Mouse (Mus musculus): ENCODE data around the gene Myl12a. TPM values are rescaled to one million over a fixed set of nuclear protein-coding genes. Genes with fewer than 3 reads are reported as not detected.

Myl12a gene
- polyA plus RNA-seq, 1 experiment, result 160 TPM

- no peaks in the 10 kb centered on the region for H3K36me3 ChIP-seq (ENCODE audit: control insufficient read depth, insufficient read depth, low read length)
- WGBS, result 65% methylated on average over 5 of the region's 5 CpGs
- H3K27me3 ChIP-seq (replicated peaks; ENCODE audit: control insufficient read depth, insufficient read depth, low read length), result no peaks in the 10 kb centered on the region
- H3K27ac ChIP-seq (ENCODE audit: insufficient read depth, low read depth, low read length), result no peak overlapping the region
- no peak for DNase-seq
- no peak for TF ChIP-seq CTCF (conservative IDR thresholded peaks at IDR 0.05; ENCODE audit: insufficient read depth, insufficient read length, low read depth, low read length)
- TF ChIP-seq POLR2A (IDR thresholded peaks at IDR 0.05; ENCODE audit: low read depth, low read length), result no peak
- H3K4me1 ChIP-seq (ENCODE audit: control insufficient read depth, insufficient read depth, low read length), result 0 out of 2 replicates have a peak, but pooled peaks cover 3% of the 10 kb centered on the region
- no peak overlapping the region for H3K4me3 ChIP-seq (ENCODE audit: insufficient read depth, low read depth, low read length)
Observed at GRCm38 (mm10) chr17:71038812-71039211, 36.1 kb upstream of the Myl12a start.

GRCm38 (mm10) chr17:71037188-71037587, 34.5 kb upstream of the Myl12a start:
- Histone ChIP-seq H3K27ac (ENCODE audit: insufficient read depth, low read depth, low read length) (no peak overlapping the region), H3K36me3 (ENCODE audit: control insufficient read depth, insufficient read depth, low read length) (no peaks in the 10 kb centered on the region), H3K27me3 (replicated peaks; ENCODE audit: control insufficient read depth, insufficient read depth, low read length) (no peaks in the 10 kb centered on the region), H3K4me1 (ENCODE audit: control insufficient read depth, insufficient read depth, low read length) (0 out of 2 replicates have a peak, but pooled peaks cover 3% of the 10 kb centered on the region), H3K4me3 (ENCODE audit: insufficient read depth, low read depth, low read length) (no peak overlapping the region)
- WGBS, result 70% methylated on average over 7 of the region's 7 CpGs
- TF ChIP-seq CTCF (conservative IDR thresholded peaks at IDR 0.05; ENCODE audit: insufficient read depth, insufficient read length, low read depth, low read length) (no peak), POLR2A (IDR thresholded peaks at IDR 0.05; ENCODE audit: low read depth, low read length) (no peak)
- DNase-seq, result no peak

DNA sequence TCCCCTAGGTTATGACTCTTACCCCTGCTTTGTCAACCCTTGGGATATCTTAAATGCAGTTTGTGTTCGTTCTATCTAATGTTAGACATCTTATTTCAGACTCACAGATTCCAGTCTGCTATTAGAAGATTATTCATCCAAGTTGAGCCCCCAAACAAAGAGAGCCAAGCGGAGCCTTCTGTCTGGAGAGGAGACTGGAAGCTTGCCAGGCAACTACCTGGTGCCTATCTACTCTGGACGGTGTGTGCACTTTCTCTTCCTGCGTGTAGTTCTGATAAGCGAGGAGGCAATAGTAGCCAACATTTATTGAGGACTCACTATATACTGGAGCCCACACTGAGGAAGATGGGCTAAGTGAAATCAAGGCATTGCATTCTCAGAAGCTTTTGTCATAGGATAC, 31.8 kb upstream of the Myl12a start:
- H3K27ac ChIP-seq (ENCODE audit: insufficient read depth, low read depth, low read length), result no peak overlapping the region
- H3K36me3 ChIP-seq (ENCODE audit: control insufficient read depth, insufficient read depth, low read length), result no peaks in the 10 kb centered on the region
- no peak overlapping the region for H3K4me3 ChIP-seq (ENCODE audit: insufficient read depth, low read depth, low read length)
- no peak for DNase-seq
- no peaks in the 10 kb centered on the region for H3K4me1 ChIP-seq (ENCODE audit: control insufficient read depth, insufficient read depth, low read length)
- H3K27me3 ChIP-seq (replicated peaks; ENCODE audit: control insufficient read depth, insufficient read depth, low read length), result no peaks in the 10 kb centered on the region
- no peak for TF ChIP-seq CTCF (conservative IDR thresholded peaks at IDR 0.05; ENCODE audit: insufficient read depth, insufficient read length, low read depth, low read length)
- no peak for TF ChIP-seq POLR2A (IDR thresholded peaks at IDR 0.05; ENCODE audit: low read depth, low read length)
- 79% methylated on average over 5 of the region's 5 CpGs for WGBS

GRCm38 (mm10) chr17:71032719-71033118, 30.0 kb upstream of the Myl12a start:
- Histone ChIP-seq H3K36me3 (ENCODE audit: control insufficient read depth, insufficient read depth, low read length) (no peaks in the 10 kb centered on the region), H3K4me3 (ENCODE audit: insufficient read depth, low read depth, low read length) (no peak overlapping the region), H3K4me1 (ENCODE audit: control insufficient read depth, insufficient read depth, low read length) (no peaks in the 10 kb centered on the region), H3K27ac (ENCODE audit: insufficient read depth, low read depth, low read length) (no peak overlapping the region), H3K27me3 (replicated peaks; ENCODE audit: control insufficient read depth, insufficient read depth, low read length) (no peaks in the 10 kb centered on the region)
- TF ChIP-seq CTCF (conservative IDR thresholded peaks at IDR 0.05; ENCODE audit: insufficient read depth, insufficient read length, low read depth, low read length), result no peak
- no peak for TF ChIP-seq POLR2A (IDR thresholded peaks at IDR 0.05; ENCODE audit: low read depth, low read length)
- DNase-seq, result no peak
- 82% methylated on average over 10 of the region's 10 CpGs for WGBS

DNA sequence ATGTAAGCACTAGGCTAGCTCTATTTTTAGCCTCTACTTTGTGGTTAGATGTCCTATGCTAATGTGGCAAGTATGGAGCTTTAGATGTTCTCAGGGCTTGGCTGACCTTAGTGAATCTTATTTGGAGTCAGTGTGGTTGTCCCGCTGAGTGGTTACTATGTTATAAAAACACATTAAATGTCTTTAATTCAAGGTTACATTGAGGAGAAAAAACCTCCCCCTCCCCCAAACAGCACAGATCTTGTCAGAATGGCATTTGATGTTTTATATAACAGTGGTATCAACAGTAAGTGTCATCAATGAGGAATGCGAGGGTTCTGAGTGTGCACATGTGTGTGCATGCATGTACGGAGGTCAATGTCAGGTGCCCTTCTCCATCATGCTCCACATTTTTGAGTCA, 24.5 kb upstream of the Myl12a start:
- DNase-seq, result no peak
- Histone ChIP-seq H3K4me1 (ENCODE audit: control insufficient read depth, insufficient read depth, low read length) (no peaks in the 10 kb centered on the region), H3K36me3 (ENCODE audit: control insufficient read depth, insufficient read depth, low read length) (no peaks in the 10 kb centered on the region), H3K27me3 (replicated peaks; ENCODE audit: control insufficient read depth, insufficient read depth, low read length) (no peaks in the 10 kb centered on the region), H3K4me3 (ENCODE audit: insufficient read depth, low read depth, low read length) (no peak overlapping the region), H3K27ac (ENCODE audit: insufficient read depth, low read depth, low read length) (no peak overlapping the region)
- TF ChIP-seq CTCF (conservative IDR thresholded peaks at IDR 0.05; ENCODE audit: insufficient read depth, insufficient read length, low read depth, low read length) (no peak), POLR2A (IDR thresholded peaks at IDR 0.05; ENCODE audit: low read depth, low read length) (no peak)
- 96% methylated on average over 3 of the region's 3 CpGs for WGBS

DNA sequence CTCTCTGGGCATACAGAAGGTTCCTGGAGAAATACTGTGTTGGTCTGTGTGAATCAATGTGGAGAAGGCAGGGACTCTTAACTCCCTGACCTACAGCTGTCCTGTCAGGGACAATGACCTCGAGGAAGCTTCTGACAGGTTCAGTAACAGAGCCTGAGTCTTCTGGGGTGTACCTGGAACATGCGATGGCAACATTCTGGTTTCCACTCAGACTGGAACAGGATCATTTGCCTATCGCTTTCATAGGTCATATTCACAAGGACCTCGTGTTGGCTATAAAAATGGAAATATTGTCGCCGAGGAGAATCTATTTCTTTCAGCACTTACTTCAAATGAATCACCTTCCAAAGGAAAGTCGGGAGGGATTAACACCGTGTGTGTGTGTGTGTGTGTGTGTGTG, 23.2 kb upstream of the Myl12a start:
- H3K4me3 ChIP-seq (ENCODE audit: insufficient read depth, low read depth, low read length), result no peak overlapping the region
- no peaks in the 10 kb centered on the region for H3K36me3 ChIP-seq (ENCODE audit: control insufficient read depth, insufficient read depth, low read length)
- H3K27me3 ChIP-seq (replicated peaks; ENCODE audit: control insufficient read depth, insufficient read depth, low read length), result no peaks in the 10 kb centered on the region
- 80% methylated on average over 8 of the region's 8 CpGs for WGBS
- DNase-seq, result no peak
- no peak overlapping the region for H3K27ac ChIP-seq (ENCODE audit: insufficient read depth, low read depth, low read length)
- TF ChIP-seq POLR2A (IDR thresholded peaks at IDR 0.05; ENCODE audit: low read depth, low read length) (no peak), CTCF (conservative IDR thresholded peaks at IDR 0.05; ENCODE audit: insufficient read depth, insufficient read length, low read depth, low read length) (no peak)
- H3K4me1 ChIP-seq (ENCODE audit: control insufficient read depth, insufficient read depth, low read length), result no peaks in the 10 kb centered on the region

DNA sequence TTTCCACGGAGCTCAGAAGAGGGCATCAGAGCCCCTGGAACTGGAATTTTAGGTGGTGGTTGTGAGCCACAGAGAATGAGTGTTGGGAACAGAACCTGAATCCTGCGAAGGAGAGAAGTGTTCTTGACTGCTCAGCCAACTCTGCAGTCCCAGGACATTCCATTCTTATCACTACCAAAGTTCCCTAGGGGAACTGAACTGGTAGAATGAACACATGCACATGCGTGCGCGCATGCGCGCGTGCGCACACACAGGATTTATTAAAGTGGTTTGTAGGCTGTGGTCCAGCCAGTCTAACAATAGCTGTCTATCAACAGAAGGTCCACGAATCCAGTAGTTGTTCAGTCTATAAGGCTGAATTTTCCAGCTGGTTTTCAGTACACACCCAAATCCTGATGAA, 21.4 kb upstream of the Myl12a start:
- 93% methylated on average over 10 of the region's 10 CpGs for WGBS
- no peak overlapping the region for H3K27ac ChIP-seq (ENCODE audit: insufficient read depth, low read depth, low read length)
- H3K27me3 ChIP-seq (replicated peaks; ENCODE audit: control insufficient read depth, insufficient read depth, low read length), result no peaks in the 10 kb centered on the region

More for the DNA sequence above, 21.4 kb upstream of the Myl12a start:
- TF ChIP-seq CTCF (conservative IDR thresholded peaks at IDR 0.05; ENCODE audit: insufficient read depth, insufficient read length, low read depth, low read length), result no peak
- TF ChIP-seq POLR2A (IDR thresholded peaks at IDR 0.05; ENCODE audit: low read depth, low read length), result no peak
- H3K4me1 ChIP-seq (ENCODE audit: control insufficient read depth, insufficient read depth, low read length), result no peaks in the 10 kb centered on the region
- no peaks in the 10 kb centered on the region for H3K36me3 ChIP-seq (ENCODE audit: control insufficient read depth, insufficient read depth, low read length)
- no peak overlapping the region for H3K4me3 ChIP-seq (ENCODE audit: insufficient read depth, low read depth, low read length)
- no peak for DNase-seq
